Mouse (Mus musculus) midbrain, embryonic 14.5 days (tissue): ENCODE measurements at regions not wholly inside any gene's neighbourhood (a gene's known extent, or its start where the extent isn't known, plus 50 kb on each side); places are given as distances from the start of the nearest gene placed in this dataset.
"Not testable (repeated sequence)": the region's sequence is repeated elsewhere in the genome, so short reads cannot be mapped to it uniquely, and the experiment has no call there.

Source experiments
- ATAC-seq: fragments of 200-750 bp; cut with Nextera tagmentation; 2 replicates; pipeline ENCODE4 v1.8.0; 2017; ENCODE audit warnings: moderate number of reproducible peaks, moderate library complexity; ENCODE audit not compliant: low FRiP score, low TSS enrichment
- DNase-seq: peaks from one replicate; pipeline ENCODE4 v3.0.0-alpha.2; 2015
- H3K27ac ChIP-seq: fragments of 300-500 bp; sonication (generic); replicated peaks from 2 replicates; pipeline ENCODE4 v1.5.1; 2014; ENCODE audit warnings: mild to moderate bottlenecking, low read depth, low read length, moderate library complexity
- H3K27me3 ChIP-seq: fragments of 300-500 bp; sonication (generic); 2 replicates; pipeline ENCODE4 v1.6.1; 2014; ENCODE audit warnings: low read length, control low read depth, mixed read lengths; ENCODE audit not compliant: control insufficient read depth, insufficient read depth
- H3K36me3 ChIP-seq: fragments of 300-500 bp; sonication (generic); 2 replicates; pipeline ENCODE4 v1.6.1; 2014; ENCODE audit warnings: low read length, control low read depth; ENCODE audit not compliant: control insufficient read depth, insufficient read depth
- H3K4me1 ChIP-seq: fragments of 300-500 bp; sonication (generic); 2 replicates; pipeline ENCODE4 v1.6.1; 2014; ENCODE audit warnings: mild to moderate bottlenecking, antibody characterized with exemption, low read length, control low read depth; ENCODE audit not compliant: control insufficient read depth, insufficient read depth
- H3K4me2 ChIP-seq: fragments of 300-500 bp; sonication (generic); 2 replicates; pipeline ENCODE4 v1.6.1; 2014; ENCODE audit warnings: mild to moderate bottlenecking, low read length, moderate library complexity
- H3K4me3 ChIP-seq: fragments of 300-500 bp; sonication (generic); replicated peaks from 2 replicates; pipeline ENCODE4 v1.5.1; 2014; ENCODE audit warnings: low read depth, low read length
- H3K9ac ChIP-seq: fragments of 300-500 bp; sonication (generic); replicated peaks from 2 replicates; pipeline ENCODE4 v1.6.1; 2014; ENCODE audit warnings: mild to moderate bottlenecking, low read length, moderate library complexity
- H3K9me3 ChIP-seq: fragments of 300-500 bp; sonication (generic); 2 replicates; pipeline ENCODE4 v1.6.1; 2016; ENCODE audit warnings: low read length, control low read depth, mixed read lengths; ENCODE audit not compliant: control insufficient read depth
- WGBS: fragments of 180-500 bp; shearing (Covaris S2); extraction: QIAGEN DNeasy Blood & Tissue Kit; methylation state at CpG from one replicate; pipeline ENCODE4 v1.1.7; 2014; 5-methylcytosine and 5-hydroxymethylcytosine counted together

DNA sequence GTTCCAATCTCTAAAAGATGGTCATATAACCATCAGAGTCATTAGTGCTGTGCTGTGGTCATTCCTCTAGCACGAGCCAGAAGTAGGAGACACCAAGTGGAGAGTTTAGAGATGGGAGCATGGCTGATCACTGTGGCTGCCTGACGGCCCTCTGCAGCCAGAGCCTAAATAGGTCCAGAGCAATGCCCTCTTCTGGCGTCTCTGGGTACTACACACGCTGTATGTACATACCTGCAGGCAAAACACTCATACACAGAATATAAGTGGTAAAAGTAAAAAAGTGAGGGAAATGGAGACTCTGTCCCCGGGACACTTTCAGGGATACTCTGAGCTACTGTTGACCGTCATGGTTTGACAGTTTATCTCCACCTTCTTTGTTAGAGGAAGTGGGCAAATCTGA, 91.4 kb downstream of the Gm21738 start:
- 83% methylated on average over 6 of the region's 6 CpGs for WGBS
- ATAC-seq: no peak
- Histone ChIP-seq H3K36me3 (no peaks in the 10 kb centered on the region), H3K4me3 (no peak overlapping the region), H3K27ac (no peak overlapping the region), H3K9me3 (peaks cover 29% of the 10 kb centered on the region), H3K9ac (no peak overlapping the region), H3K4me2 (no peak overlapping the region), H3K27me3 (no peaks in the 10 kb centered on the region), H3K4me1 (no peaks in the 10 kb centered on the region)
- no peak for DNase-seq

DNA sequence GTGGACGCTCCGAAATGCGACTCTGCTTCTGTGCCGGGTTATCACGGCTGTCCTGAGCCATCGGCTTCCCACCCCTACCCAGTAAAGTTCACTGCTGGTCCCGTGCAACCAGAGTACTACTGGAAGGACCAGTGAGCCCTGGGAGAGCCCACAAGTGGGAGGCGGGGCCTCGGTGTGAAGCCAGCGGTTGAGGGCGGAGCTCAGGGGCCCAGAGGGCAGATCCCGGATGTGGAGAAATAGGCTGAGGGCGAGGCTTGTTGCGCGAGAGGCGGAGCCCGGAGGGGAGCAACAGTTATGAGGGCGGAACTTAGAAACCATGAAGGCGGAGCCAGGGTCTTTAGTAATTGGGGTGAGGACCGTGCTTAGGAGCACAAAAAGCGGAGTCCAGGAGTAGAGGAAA, 107.1 kb downstream of the Gm21738 start:
- H3K4me3 ChIP-seq: no peak overlapping the region
- ATAC-seq (no peak; the same call in 1 of the 2 replicates), DNase-seq (no peak)
- H3K9me3 ChIP-seq: peaks cover 12% of the 10 kb centered on the region; the same call in 1 of the 2 replicates
- H3K9ac ChIP-seq: no peak overlapping the region
- H3K36me3 ChIP-seq: no peaks in the 10 kb centered on the region
- H3K4me1 ChIP-seq: no peaks in the 10 kb centered on the region
- H3K27ac ChIP-seq: no peak overlapping the region
- no peak overlapping the region for H3K4me2 ChIP-seq
- no peaks in the 10 kb centered on the region for H3K27me3 ChIP-seq
- WGBS: 75% methylated on average over 21 of the region's 21 CpGs

DNA sequence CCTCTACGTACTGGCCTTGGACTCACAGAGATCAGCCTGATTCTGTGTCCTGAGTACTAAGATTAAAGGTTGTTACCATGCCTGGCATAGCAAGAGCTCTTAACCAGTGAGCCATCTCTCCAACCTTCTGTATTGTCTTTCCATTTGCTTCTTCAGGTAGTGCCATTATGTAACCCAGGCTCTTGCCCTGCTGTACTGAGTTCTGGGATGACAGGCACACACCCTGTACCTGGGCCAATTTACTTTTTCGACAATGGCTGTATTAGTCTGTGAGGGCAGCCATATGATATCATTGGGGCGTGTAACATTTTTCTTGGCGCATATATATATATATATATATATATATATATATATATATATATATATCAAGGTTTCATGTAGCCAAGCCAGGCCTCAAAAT, 115.9 kb downstream of the Gm21738 start:
- H3K4me1 ChIP-seq, H3K4me2 ChIP-seq, H3K9ac ChIP-seq, H3K27ac ChIP-seq, H3K36me3 ChIP-seq, H3K27me3 ChIP-seq, H3K4me3 ChIP-seq, DNase-seq: not testable (repeated sequence)
- peak; percentile 63; the same call in 1 of the 2 replicates for ATAC-seq
- H3K9me3 ChIP-seq: peaks cover 13% of the 10 kb centered on the region
- 53% methylated on average over 4 of the region's 4 CpGs for WGBS

GRCm38 (mm10) chr14:19279096-19279495, 139.6 kb downstream of the Gm21738 start:
- Histone ChIP-seq H3K9me3 (peaks cover 16% of the 10 kb centered on the region), H3K27ac (no peak overlapping the region), H3K27me3 (no peaks in the 10 kb centered on the region), H3K4me3 (no peak overlapping the region), H3K4me1 (no peaks in the 10 kb centered on the region), H3K4me2 (no peak overlapping the region), H3K9ac (no peak overlapping the region), H3K36me3 (no peaks in the 10 kb centered on the region)
- ATAC-seq (no peak), DNase-seq (no peak)
- WGBS: 89% methylated on average over 1 of the region's 1 CpGs

DNA sequence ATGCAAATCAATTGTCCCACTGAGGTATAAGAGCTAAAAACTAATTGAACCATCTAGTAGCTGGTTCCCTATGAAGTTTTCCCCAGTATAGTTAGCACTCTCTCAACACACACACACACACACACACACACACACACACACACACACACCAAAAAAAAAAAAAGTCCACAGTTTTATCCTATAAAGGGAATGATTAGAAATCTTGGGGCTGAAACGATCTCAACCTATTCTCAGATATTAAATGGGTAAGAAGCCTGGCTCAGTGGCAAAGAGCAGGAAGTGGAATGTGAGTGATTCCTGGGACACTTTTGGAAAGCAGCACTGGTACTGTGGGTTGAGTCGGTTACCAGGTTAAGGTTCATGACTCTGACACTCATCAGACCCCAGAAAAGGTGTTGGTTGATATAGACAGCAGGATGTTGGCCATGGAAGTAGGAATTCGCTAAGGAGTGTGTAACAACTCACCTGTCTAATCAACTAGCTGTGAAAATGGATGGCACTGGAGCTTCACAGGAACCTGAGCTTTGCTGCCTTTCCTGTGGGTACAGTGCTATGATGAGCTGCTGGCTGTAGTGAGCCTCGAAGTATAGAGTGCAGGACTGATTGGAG, 140.8 kb downstream of the Gm21738 start:
- Histone ChIP-seq H3K4me1 (no peaks in the 10 kb centered on the region), H3K27ac (no peak overlapping the region), H3K36me3 (no peaks in the 10 kb centered on the region), H3K27me3 (no peaks in the 10 kb centered on the region), H3K4me3 (no peak overlapping the region), H3K9ac (no peak overlapping the region), H3K9me3 (peaks cover 20% of the 10 kb centered on the region), H3K4me2 (no peak overlapping the region)
- DNase-seq: peak; percentile 94
- 60% methylated on average over 4 of the region's 4 CpGs for WGBS
- peak; percentile 71 for ATAC-seq
